Mouse (Mus musculus): ENCODE measurements around the gene Ssc5d.

- TF ChIP-seq GATA1 (IDR thresholded peaks at IDR 0.05; ENCODE audit: low read length) (no peak), TAL1 (IDR thresholded peaks at IDR 0.05; ENCODE audit: low read length) (no peak)
Observed at GRCm38 (mm10) chr7:4924483-4924882, 1.1 kb upstream of the Ssc5d start.
